Mouse (Mus musculus): Measurements from ENCODE around the gene Adgrd1. TPM values are rescaled to one million over a fixed set of nuclear protein-coding genes. Genes with fewer than 3 reads are reported as not detected.

Gene Adgrd1
- total and polyA plus RNA-seq, 3 experiments = 0.04 to 0.07 TPM; not detected in 1

- peaks cover 2% of the 10 kb centered on the region for H3K27me3 ChIP-seq (replicated peaks)
- dilution Hi-C loops (cut with MboI; ENCODE audit: extremely low pct_ligation_motif_present, extremely low pct_unique_long_range_greater_than_20kb, low sequenced_read_pairs) = no loop called here
- no peak overlapping the region for H3K4me3 ChIP-seq (replicated peaks in 1 of 3; ENCODE audit: low read depth in 2 of 3, low read length in 2 of 3, poor library complexity in 1 of 3)
- no peaks in the 10 kb centered on the region for H3K79me2 ChIP-seq (replicated peaks; ENCODE audit: control insufficient read depth, extremely low read depth, insufficient read depth, poor library complexity, severe bottlenecking)
- TF ChIP-seq IRF4 (IDR thresholded peaks at IDR 0.05; ENCODE audit: low read depth, low read length) (no peak), JUND (conservative IDR thresholded peaks at IDR 0.05; ENCODE audit: low read depth, low read length) (no peak), ELF1 (IDR thresholded peaks at IDR 0.05; ENCODE audit: low read depth, low read length) (no peak), ZNF384 (IDR thresholded peaks at IDR 0.05; ENCODE audit: low read depth, low read length) (no peak), EP300 (IDR thresholded peaks at IDR 0.05; ENCODE audit: low read length) (no peak), SMC3 (IDR thresholded peaks at IDR 0.05; ENCODE audit: low read depth, low read length) (no peak), RAD21 (IDR thresholded peaks at IDR 0.05; ENCODE audit: low read depth, low read length) (no peak), MAFK (IDR thresholded peaks at IDR 0.05; ENCODE audit: insufficient replicate concordance, low read length) (no peak), CHD2 (IDR thresholded peaks at IDR 0.05; ENCODE audit: low read length) (no peak), ZC3H11A (IDR thresholded peaks at IDR 0.05; ENCODE audit: low read depth, low read length) (no peak), CHD1 (IDR thresholded peaks at IDR 0.05; ENCODE audit: low read depth, low read length) (no peak), NRF1 (IDR thresholded peaks at IDR 0.05; ENCODE audit: low read depth, low read length) (no peak), USF1 (IDR thresholded peaks at IDR 0.05; ENCODE audit: low read depth, low read length) (no peak), MXI1 (IDR thresholded peaks at IDR 0.05; ENCODE audit: low read depth, low read length) (no peak), POLR2A (IDR thresholded peaks at IDR 0.05; ENCODE audit: low read depth, low read length) (no peak), KAT2A (IDR thresholded peaks at IDR 0.05; ENCODE audit: insufficient replicate concordance, low read length) (no peak), MYC (IDR thresholded peaks at IDR 0.05; ENCODE audit: low read depth, low read length) (no peak), BHLHE40 (IDR thresholded peaks at IDR 0.05; ENCODE audit: low read depth, low read length) (no peak), UBTF (IDR thresholded peaks at IDR 0.05; ENCODE audit: low read depth, low read length) (no peak)
- H3K36me3 ChIP-seq (replicated peaks in 1 of 2; ENCODE audit: control insufficient read depth in 1 of 2, insufficient read depth in 1 of 2, low read length in 1 of 2) = no peaks in the 10 kb centered on the region
- H3K4me1 ChIP-seq (ENCODE audit: control insufficient read depth in 1 of 2, insufficient read depth in 2 of 2) = no peaks in the 10 kb centered on the region
- no peak overlapping the region for H3K4me2 ChIP-seq (ENCODE audit: insufficient read depth, low read depth, poor library complexity, severe bottlenecking)
- H3K27ac ChIP-seq (ENCODE audit: insufficient read depth, low read depth) = no peak overlapping the region
- in situ Hi-C loops (cut with MboI; ENCODE audit: low pct_ligation_motif_present, low pct_unique_long_range_greater_than_20kb, low sequenced_read_pairs) = no loop called here
- H3K9me3 ChIP-seq (replicated peaks; ENCODE audit: low read length) = peaks cover 50% of the 10 kb centered on the region
- no peak for DNase-seq (ENCODE audit: extremely low read depth)
- H3K9ac ChIP-seq (ENCODE audit: insufficient read depth, low read depth) = no peak overlapping the region
Observed at GRCm38 (mm10) chr5:129225810-129226450, 129.4 kb downstream of the Adgrd1 start.

DNA sequence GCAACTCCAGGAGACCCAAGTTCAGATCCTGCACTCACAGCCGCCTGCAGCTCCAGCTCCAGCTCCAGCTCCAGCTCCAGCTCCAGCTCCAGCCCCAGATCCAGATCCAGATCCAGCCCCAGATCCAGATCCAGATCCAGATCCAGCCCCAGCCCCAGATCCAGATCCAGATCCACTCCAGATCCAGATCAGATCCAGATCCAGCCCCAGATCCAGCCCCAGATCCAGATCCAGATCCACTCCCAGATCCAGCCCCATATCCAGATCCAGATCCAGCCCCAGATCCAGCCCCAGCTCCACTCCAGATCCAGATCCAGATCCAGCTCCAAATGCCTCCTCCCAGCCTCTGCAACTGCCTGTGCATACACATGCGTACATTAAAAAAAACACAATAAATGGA lies 131.6 kb downstream of the Adgrd1 start:
- dilution Hi-C loops (cut with MboI; ENCODE audit: extremely low pct_ligation_motif_present, extremely low pct_unique_long_range_greater_than_20kb, low sequenced_read_pairs) = no loop called here
- in situ Hi-C loops (cut with MboI; ENCODE audit: low pct_ligation_motif_present, low pct_unique_long_range_greater_than_20kb, low sequenced_read_pairs) = no loop called here
- H3K36me3 ChIP-seq (replicated peaks in 1 of 2; ENCODE audit: control insufficient read depth in 1 of 2, insufficient read depth in 1 of 2, low read length in 1 of 2) = no peaks in the 10 kb centered on the region

More for the DNA sequence above, 131.6 kb downstream of the Adgrd1 start:
- Histone ChIP-seq H3K27me3 (replicated peaks) (peaks cover 2% of the 10 kb centered on the region), H3K9ac (ENCODE audit: insufficient read depth, low read depth) (no peak overlapping the region), H3K9me3 (replicated peaks; ENCODE audit: low read length) (peaks cover 58% of the 10 kb centered on the region), H3K79me2 (replicated peaks; ENCODE audit: control insufficient read depth, extremely low read depth, insufficient read depth, poor library complexity, severe bottlenecking) (no peaks in the 10 kb centered on the region), H3K4me2 (ENCODE audit: insufficient read depth, low read depth, poor library complexity, severe bottlenecking) (no peak overlapping the region), H3K4me3 (replicated peaks in 1 of 3; ENCODE audit: low read depth in 2 of 3, low read length in 2 of 3, poor library complexity in 1 of 3) (no peak overlapping the region), H3K4me1 (ENCODE audit: control insufficient read depth in 1 of 2, insufficient read depth in 2 of 2) (no peaks in the 10 kb centered on the region), H3K27ac (ENCODE audit: insufficient read depth, low read depth) (no peak overlapping the region)
- no peak for DNase-seq (ENCODE audit: extremely low read depth)
- TF ChIP-seq SMC3 (IDR thresholded peaks at IDR 0.05; ENCODE audit: low read depth, low read length) = no peak
- no peak for TF ChIP-seq JUN (IDR thresholded peaks at IDR 0.05; ENCODE audit: insufficient read depth, low read depth, low read length)
- no peak for TF ChIP-seq MAX (IDR thresholded peaks at IDR 0.05; ENCODE audit: low read length)
- no peak for TF ChIP-seq USF2 (conservative IDR thresholded peaks at IDR 0.05; ENCODE audit: low read depth, low read length)
- no peak for TF ChIP-seq ZKSCAN1 (IDR thresholded peaks at IDR 0.05; ENCODE audit: borderline replicate concordance, low read depth, low read length)
- no peak for TF ChIP-seq TCF12 (IDR thresholded peaks at IDR 0.05; ENCODE audit: low read depth, low read length)
- TF ChIP-seq KAT2A (IDR thresholded peaks at IDR 0.05; ENCODE audit: insufficient replicate concordance, low read length) = no peak
- no peak for TF ChIP-seq HCFC1 (IDR thresholded peaks at IDR 0.05; ENCODE audit: low read depth, low read length)
- no peak for TF ChIP-seq GABPA (IDR thresholded peaks at IDR 0.05; ENCODE audit: insufficient replicate concordance, low read depth, low read length)
- TF ChIP-seq JUND (conservative IDR thresholded peaks at IDR 0.05; ENCODE audit: low read depth, low read length) = no peak
- no peak for TF ChIP-seq CTCF (conservative IDR thresholded peaks at IDR 0.05 in 1 of 2, IDR thresholded peaks at IDR 0.05 in 1 of 2; ENCODE audit: low read depth in 2 of 2, low read length in 2 of 2)
- no peak for TF ChIP-seq ZC3H11A (IDR thresholded peaks at IDR 0.05; ENCODE audit: low read depth, low read length)
- TF ChIP-seq BHLHE40 (IDR thresholded peaks at IDR 0.05; ENCODE audit: low read depth, low read length) = no peak
- no peak for TF ChIP-seq ETS1 (conservative IDR thresholded peaks at IDR 0.05; ENCODE audit: low read depth, low read length)
- TF ChIP-seq NELFE (IDR thresholded peaks at IDR 0.05; ENCODE audit: low read depth, low read length) = no peak
- TF ChIP-seq POLR2AphosphoS2 (IDR thresholded peaks at IDR 0.05; ENCODE audit: low read depth, low read length) = no peak
